Mouse (Mus musculus): ENCODE results near the gene Mrpl46. TPM values are rescaled to one million over a fixed set of nuclear protein-coding genes. Genes with fewer than 3 reads are reported as not detected.

Gene Mrpl46
- polyA plus RNA-seq (2017; shearing (Covaris generic)), result 10 to 100 TPM; 70.4 to 78.9 TPM

DNA sequence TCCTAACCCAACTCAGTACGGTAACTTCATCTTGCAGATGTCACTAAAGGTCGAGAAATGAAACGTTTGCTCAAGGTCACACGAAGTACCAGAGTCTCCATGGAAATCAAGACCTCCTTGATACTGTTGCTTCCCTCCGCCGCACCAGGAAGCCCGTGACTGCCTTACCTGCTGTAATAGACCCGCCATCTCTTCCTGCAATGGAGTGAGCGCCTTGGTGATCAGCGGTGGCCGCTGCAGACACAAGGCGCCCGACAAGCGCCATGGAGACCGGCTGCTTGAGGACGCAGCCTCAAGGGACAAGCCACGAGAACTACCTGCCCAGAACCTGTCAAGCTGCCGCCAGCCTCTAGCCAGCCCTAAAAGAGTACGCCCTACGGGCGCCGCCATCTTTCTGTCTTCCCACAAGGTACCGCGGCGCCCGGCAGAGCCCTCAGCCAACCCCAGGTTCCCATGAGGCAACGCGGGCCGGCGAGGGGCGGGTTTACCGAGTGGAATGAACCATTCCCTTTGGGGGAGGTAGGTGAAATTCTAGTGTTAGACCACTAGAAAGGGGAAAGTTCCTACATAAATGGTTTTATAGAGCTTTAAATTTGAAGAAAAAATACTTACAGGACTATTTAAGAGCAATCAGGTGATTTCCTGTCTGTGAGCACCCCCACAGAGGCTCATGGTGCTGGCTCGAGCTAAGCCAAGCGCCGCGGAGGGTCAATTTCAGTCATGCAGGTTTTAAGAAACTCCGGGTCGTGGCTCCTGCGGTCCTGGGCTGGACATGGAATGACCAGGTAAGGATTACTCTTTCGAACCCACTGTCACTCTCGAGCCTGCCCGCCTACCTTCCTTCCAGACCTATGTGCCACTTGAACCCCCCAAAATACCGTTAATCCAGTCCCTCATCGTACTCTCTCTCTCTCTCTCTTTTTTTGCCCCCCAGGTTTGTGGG lies at the start of gene Mrpl46, which contains the start of gene Mrps11:
TSS of gene Mrpl46 (minus strand) at position 893 of the 943 bp plus-strand sequence.
TSS of gene Mrps11 (plus strand) at position 481 of the 943 bp plus-strand sequence.
- peak; percentile 99 for ATAC-seq

- no peak for ATAC-seq
These were observed 44.5 kb upstream of the Mrpl46 start for GRCm38 (mm10) chr7:78827749-78828362.

DNA sequence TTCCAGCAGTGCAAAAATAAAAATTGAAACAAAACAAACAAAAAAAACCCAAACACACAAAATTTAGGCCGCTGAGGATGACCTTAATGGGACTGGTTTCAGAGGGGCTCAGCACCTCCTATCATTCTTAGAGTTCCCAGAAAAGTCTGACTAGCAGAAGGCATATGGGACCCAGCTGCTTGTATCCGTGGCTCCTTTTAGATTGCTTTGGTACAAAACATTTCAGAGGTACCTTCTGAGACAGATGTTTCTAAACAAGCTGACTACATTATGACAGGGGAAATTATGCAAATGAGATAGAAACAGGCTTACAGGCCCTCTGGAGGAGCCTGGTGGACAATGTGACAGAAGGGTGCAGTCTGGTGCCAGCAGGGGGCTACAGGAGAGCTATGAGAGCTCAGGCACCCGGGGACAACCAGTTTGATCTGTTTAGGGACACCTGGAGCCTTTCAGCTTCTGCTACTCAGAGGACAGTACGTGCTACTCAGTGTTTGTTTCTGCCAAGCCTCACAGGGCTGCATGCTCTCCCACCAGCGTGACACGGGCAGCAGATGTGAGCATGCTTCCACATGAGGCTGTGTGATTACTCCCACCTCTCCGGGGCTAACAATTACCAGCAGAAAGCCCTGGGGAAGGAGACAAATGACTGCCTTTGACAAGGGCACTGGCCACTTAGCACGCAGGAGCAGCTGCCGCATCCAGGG lies 43.5 kb upstream of the Mrpl46 start:
- no peak for ATAC-seq

DNA sequence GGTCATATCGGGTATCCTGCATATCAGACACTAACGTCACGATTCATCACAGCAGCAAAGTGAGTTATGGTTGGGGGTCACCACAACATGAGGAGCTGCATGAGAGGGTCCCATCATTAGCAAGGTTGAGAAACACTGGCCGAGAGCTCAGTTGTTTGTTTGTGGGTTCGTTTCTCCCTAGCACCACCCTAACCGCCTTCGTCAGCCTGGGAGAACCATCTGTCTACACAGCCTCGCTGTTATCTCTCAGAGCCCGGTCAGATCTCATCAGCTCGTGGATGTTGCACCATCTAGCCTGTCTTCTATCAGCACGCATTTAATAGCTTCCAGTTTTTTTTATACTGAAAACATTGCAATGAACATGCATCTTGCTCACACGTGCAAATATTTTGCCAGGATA lies 35.0 kb upstream of the Mrpl46 start:
- ATAC-seq, result no peak

- ATAC-seq, result no peak
These were observed 31.4 kb upstream of the Mrpl46 start for GRCm38 (mm10) chr7:78814766-78815165.

GRCm38 (mm10) chr7:78813791-78814190 lies 30.5 kb upstream of the Mrpl46 start:
- no peak for ATAC-seq

GRCm38 (mm10) chr7:78807192-78807591 lies 23.9 kb upstream of the Mrpl46 start:
- ATAC-seq, result no peak

DNA sequence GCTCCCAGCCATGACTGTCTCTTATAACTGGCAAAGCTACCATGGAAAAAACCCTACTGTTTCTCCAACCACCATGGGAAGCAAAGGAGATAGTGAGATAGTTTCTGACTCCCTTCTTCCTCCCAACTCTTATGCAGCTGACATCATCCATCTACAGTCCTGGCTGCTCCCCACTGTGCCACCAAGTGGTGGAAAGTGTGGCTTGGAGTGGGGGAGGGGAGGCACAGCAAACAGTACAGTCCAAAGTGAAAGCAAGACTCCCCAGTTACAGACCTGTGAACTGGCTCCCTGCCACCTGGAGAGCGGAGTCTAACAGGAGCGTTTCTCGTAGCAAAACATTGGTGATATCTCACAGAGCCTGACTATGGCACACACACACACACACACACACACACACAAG lies 20.5 kb upstream of the Mrpl46 start:
- ATAC-seq, result peak; percentile 65

- ATAC-seq, result no peak
These were observed 16.6 kb upstream of the Mrpl46 start for GRCm38 (mm10) chr7:78799730-78800496.

DNA sequence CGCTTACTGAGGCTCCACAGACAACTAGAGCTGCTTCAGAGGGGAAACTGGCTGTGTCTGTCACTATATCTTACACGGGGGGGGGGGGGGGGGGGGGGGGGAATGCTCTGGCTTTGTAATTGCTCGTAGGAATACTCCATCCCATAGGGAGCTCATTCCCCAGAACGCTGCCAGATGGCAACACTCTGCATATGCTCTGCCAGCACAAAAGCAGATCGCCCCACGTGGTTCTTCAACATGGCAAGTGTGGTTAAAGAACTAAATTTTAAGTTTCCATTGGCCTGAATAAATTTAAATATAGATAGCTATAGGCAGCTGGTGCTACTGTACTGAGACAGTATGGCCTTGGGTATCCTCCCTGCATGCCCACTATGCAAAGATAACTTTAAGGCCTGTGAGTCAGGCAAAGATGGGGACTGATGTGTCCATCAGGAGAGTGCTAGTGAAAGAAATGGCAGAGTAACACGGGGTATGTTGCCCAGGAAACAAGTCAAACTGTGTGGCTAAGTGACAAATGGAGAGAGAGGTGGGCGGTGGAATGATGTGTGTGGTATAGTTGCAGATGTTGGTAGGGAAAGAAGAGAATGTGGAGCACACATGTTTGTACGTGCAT lies 14.6 kb upstream of the Mrpl46 start:
- ATAC-seq, result no peak

- no peak for ATAC-seq
These were observed 13.3 kb upstream of the Mrpl46 start for GRCm38 (mm10) chr7:78796624-78797023.

GRCm38 (mm10) chr7:78794571-78795092 lies 11.3 kb upstream of the Mrpl46 start:
- no peak for ATAC-seq

GRCm38 (mm10) chr7:78793895-78794570 lies 10.7 kb upstream of the Mrpl46 start:
- ATAC-seq, result peak; percentile 46

- ATAC-seq, result peak; percentile 82
These were observed 8.3 kb upstream of the Mrpl46 start for GRCm38 (mm10) chr7:78791359-78792222.

GRCm38 (mm10) chr7:78787793-78788380 lies 4.6 kb upstream of the Mrpl46 start:
- ATAC-seq, result no peak

DNA sequence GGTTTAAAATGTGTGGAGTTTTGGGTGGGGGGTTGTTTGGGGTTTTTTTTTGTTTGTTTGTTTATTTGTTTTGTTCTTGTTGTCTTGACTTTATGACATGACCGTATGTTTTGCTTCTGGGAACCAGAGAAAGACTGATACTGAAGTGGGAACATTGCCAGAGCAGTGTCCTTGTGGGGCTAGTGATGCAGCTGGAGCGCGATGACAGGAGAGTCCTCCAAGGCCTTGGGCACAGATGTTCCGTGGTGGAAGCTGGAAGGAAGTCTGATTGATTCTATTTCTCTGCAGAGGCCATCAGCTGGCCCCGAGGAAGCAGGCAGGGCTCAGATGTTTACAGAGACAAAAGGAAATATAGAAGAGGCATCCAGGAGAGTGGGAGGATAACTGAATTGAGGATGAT lies 2.6 kb upstream of the Mrpl46 start:
- no peak for ATAC-seq

GRCm38 (mm10) chr7:78778741-78779140 lies 4.6 kb downstream of the Mrpl46 start:
- no peak for ATAC-seq

DNA sequence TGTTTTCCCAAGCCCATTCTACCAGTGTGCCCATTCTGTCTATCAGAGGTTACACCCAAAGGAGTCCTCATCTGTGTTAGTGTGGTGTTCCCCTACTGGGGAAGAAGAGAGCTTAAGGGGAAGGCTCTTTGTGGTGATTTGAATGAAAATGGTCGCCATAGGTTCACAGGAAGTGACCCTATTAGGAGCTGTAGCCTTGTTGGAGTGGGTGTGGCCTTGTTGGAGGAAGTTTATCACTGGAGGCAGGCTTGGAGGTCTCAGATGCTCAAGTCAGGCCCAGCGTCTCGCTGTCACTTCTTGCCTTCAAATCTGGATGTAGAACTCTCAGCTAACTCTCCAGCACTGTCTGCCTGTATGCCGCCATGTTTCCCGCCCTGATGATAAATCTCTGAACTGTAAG lies 12.4 kb downstream of the Mrpl46 start:
- no peak for ATAC-seq

DNA sequence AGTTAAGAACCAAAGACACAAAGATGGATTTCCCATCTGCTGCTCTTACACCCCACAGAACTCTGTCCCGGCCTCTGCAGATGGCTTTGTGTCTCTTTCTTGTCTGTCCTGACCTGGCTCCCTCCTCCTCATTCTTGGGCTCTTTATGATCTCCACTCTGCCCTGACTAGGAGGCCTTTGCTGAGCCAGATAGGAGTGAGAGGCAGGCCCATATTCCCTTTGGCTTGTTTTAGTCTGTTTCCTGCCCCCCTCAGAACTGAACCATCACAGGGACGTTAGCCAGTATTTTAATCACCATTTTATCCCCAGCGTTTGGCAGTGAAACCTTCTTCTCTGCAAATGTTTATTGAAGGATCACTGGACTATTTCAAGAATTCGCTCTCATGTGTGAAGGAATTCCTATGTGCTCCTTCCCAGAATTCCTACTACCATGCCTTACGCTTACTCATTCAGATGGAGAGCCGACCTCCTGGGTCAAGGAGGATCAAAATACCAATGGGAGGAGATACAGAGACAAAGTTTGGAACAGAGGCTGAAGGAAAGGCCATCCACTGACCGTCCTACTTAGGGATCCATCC lies 14.2 kb downstream of the Mrpl46 start:
- ATAC-seq, result no peak
